Comparison of ENCODE assay signal across 8 mouse cellular contexts in genomic region chr2:146469707-146470420, GRCm38 (mm10). TPM values are rescaled to one million over a fixed set of nuclear protein-coding genes. Genes with fewer than 3 reads are reported as not detected.
DNase-seq lines count a peak whose midpoint lies in the region; ATAC-seq lines count a peak whose summit lies in the region.

No protein-coding gene starts in this region.

- H3K4me1 ChIP-seq in forebrain, embryonic 12.5 days: 0 out of 2 replicates have a peak, but pooled peaks cover 4% of the 10 kb centered on the region
- H3K4me1 ChIP-seq in forebrain, embryonic 11.5 days (replicated peaks; ENCODE audit: control insufficient read depth, insufficient read depth, low read length): no peaks in the 10 kb centered on the region
- H3K4me1 ChIP-seq in hindbrain, embryonic 15.5 days (replicated peaks): no peaks in the 10 kb centered on the region
- peaks cover 9% of the 10 kb centered on the region; the same call in 1 of the 2 replicates for H3K4me1 ChIP-seq in neural tube, embryonic 15.5 days

- no peak for DNase-seq in forebrain, embryonic 11.5 days (ENCODE audit: low spot score)
- peak; percentile 8 for DNase-seq in CD4-positive helper T cell, adult 2 months (ENCODE audit: low read depth, low spot score)
- peak; percentile 54 to 69 for DNase-seq in cerebellum, postnatal 10 days
- peak; percentile 6 for DNase-seq in liver
- DNase-seq in testis, postnatal 10 days (ENCODE audit: low spot score): no peak

- no peaks in the 10 kb centered on the region for H3K36me3 ChIP-seq in forebrain, embryonic 12.5 days (replicated peaks)
- no peaks in the 10 kb centered on the region for H3K36me3 ChIP-seq in forebrain, embryonic 11.5 days (ENCODE audit: control insufficient read depth, insufficient read depth, low read length)
- H3K36me3 ChIP-seq in hindbrain, embryonic 15.5 days: no peaks in the 10 kb centered on the region
- H3K36me3 ChIP-seq in neural tube, embryonic 15.5 days: no peaks in the 10 kb centered on the region

- WGBS in forebrain, embryonic 12.5 days: 56% methylated on average over 12 of the region's 12 CpGs
- 65% methylated on average over 12 of the region's 12 CpGs for WGBS in forebrain, embryonic 11.5 days
- 60% methylated on average over 12 of the region's 12 CpGs for WGBS in hindbrain, embryonic 15.5 days
- WGBS in neural tube, embryonic 15.5 days: 47% methylated on average over 12 of the region's 12 CpGs

- H3K4me2 ChIP-seq in forebrain, embryonic 12.5 days: no peak overlapping the region
- no peak overlapping the region for H3K4me2 ChIP-seq in forebrain, embryonic 11.5 days (ENCODE audit: low read depth, low read length, severe bottlenecking)
- no peak overlapping the region for H3K4me2 ChIP-seq in hindbrain, embryonic 15.5 days
- H3K4me2 ChIP-seq in neural tube, embryonic 15.5 days: no peak overlapping the region

- H3K9me3 ChIP-seq in forebrain, embryonic 12.5 days: no peaks in the 10 kb centered on the region
- H3K9me3 ChIP-seq in forebrain, embryonic 11.5 days (ENCODE audit: control insufficient read depth, low read length): no peaks in the 10 kb centered on the region
- H3K9me3 ChIP-seq in hindbrain, embryonic 15.5 days: no peaks in the 10 kb centered on the region
- no peaks in the 10 kb centered on the region for H3K9me3 ChIP-seq in neural tube, embryonic 15.5 days (replicated peaks)

- ATAC-seq in forebrain, embryonic 12.5 days (ENCODE audit: low FRiP score): peak; percentile 57; the same call in 1 of the 2 replicates
- ATAC-seq in forebrain, embryonic 11.5 days (replicated peaks; ENCODE audit: low FRiP score): no peak
- peak; percentile 84 for ATAC-seq in hindbrain, embryonic 15.5 days (ENCODE audit: low FRiP score, low read depth)
- ATAC-seq in neural tube, embryonic 15.5 days (ENCODE audit: low FRiP score): peak; percentile 71

- no peak overlapping the region for H3K9ac ChIP-seq in forebrain, embryonic 12.5 days
- H3K9ac ChIP-seq in forebrain, embryonic 11.5 days (ENCODE audit: low read length): no peak overlapping the region
- H3K9ac ChIP-seq in hindbrain, embryonic 15.5 days: no peak overlapping the region
- no peak overlapping the region for H3K9ac ChIP-seq in neural tube, embryonic 15.5 days (replicated peaks)

- H3K4me3 ChIP-seq in forebrain, embryonic 12.5 days (replicated peaks): no peak overlapping the region
- no peak overlapping the region for H3K4me3 ChIP-seq in forebrain, embryonic 11.5 days (ENCODE audit: low read depth, low read length)
- no peak overlapping the region for H3K4me3 ChIP-seq in hindbrain, embryonic 15.5 days
- H3K4me3 ChIP-seq in neural tube, embryonic 15.5 days (replicated peaks): no peak overlapping the region

- H3K27me3 ChIP-seq in forebrain, embryonic 12.5 days: no peaks in the 10 kb centered on the region
- no peaks in the 10 kb centered on the region for H3K27me3 ChIP-seq in forebrain, embryonic 11.5 days (ENCODE audit: control insufficient read depth, insufficient read depth, low read length)
- no peaks in the 10 kb centered on the region for H3K27me3 ChIP-seq in hindbrain, embryonic 15.5 days
- H3K27me3 ChIP-seq in neural tube, embryonic 15.5 days (replicated peaks): no peaks in the 10 kb centered on the region

- H3K27ac ChIP-seq in forebrain, embryonic 12.5 days: no peak overlapping the region
- H3K27ac ChIP-seq in forebrain, embryonic 11.5 days (ENCODE audit: low read depth, low read length): no peak overlapping the region
- no peak overlapping the region for H3K27ac ChIP-seq in hindbrain, embryonic 15.5 days (replicated peaks)
- no peak overlapping the region for H3K27ac ChIP-seq in neural tube, embryonic 15.5 days (replicated peaks)

RNA-seq across cellular contexts. Expression of gene Ralgapa2, which starts 42.3 kb away (rescaled TPM):
- polyA plus RNA-seq in forebrain, embryonic 12.5 days (2016; fragmentation: Nextera tagmentation; extraction: Ambion mirVana): 15.2 and 17.0 TPM in 2 replicates
- polyA plus RNA-seq in forebrain, embryonic 11.5 days (2014; fragmentation: Nextera tagmentation; extraction: Ambion mirVana): 11.8 and 12.3 TPM in 2 replicates
- 10.1 and 10.9 TPM in 2 replicates for polyA plus RNA-seq in hindbrain, embryonic 15.5 days (2015; fragmentation: Nextera tagmentation; extraction: Ambion mirVana)
- 9.3 and 9.9 TPM in 2 replicates for polyA plus RNA-seq in neural tube, embryonic 15.5 days (2015; fragmentation: Nextera tagmentation; extraction: Ambion mirVana)

Comparison
In these comparisons a context has a peak if more than half of its experiments do, and no peak if none do; other contexts are left out.
1. DNase-seq: peak in CD4-positive helper T cell, adult 2 months (single experiment), cerebellum, postnatal 10 days (2 of 2) and liver (single experiment); none in forebrain, embryonic 11.5 days (single experiment) and testis, postnatal 10 days (single experiment).